Comparison of ENCODE assay signal across 33 mouse cellular contexts in the genomic region with DNA sequence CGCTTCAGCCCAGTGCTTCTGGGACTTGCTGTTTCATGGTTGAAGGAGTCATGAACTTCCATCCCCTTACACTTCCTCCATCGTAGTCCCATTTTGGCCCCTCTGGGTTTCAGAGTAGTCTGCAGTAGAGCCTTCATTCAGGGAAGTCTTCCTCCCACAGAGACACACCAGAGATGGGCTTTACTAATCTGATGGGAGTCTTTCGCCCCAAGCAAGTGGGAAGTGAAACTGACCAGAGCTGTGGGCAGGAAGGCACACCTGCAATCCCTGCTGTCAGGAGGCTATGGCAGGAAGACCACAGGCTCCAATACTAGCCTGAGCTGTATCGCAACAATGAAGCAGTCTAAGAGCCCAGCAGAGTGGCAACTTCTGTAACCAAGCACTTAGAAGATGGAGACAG. TPM values are rescaled to one million over a fixed set of nuclear protein-coding genes. Genes with fewer than 3 reads are reported as not detected.
DNase-seq lines count a peak whose midpoint lies in the region; ATAC-seq and TF ChIP-seq lines count a peak whose summit lies in the region.
"Had no signal": no experiment of that assay in that cellular context is flagged by ENCODE, and none has a peak within 500 bp of the region (broad histone marks: within the 10 kb centered on the region; RNA-seq: fewer than 3 reads in every experiment).

No protein-coding gene starts in this region.

- no peaks in the 10 kb centered on the region for H3K9me3 ChIP-seq in lung, postnatal 0 days (ENCODE audit: low read length)
- H3K9me3 ChIP-seq: embryonic facial prominence, embryonic 12.5 days; heart, embryonic 13.5 days; hindbrain, embryonic 10.5 days; kidney, embryonic 15.5 days; liver, embryonic 15.5 days; neural tube, embryonic 15.5 days had no signal

- no peak overlapping the region for H3K9ac ChIP-seq in lung, postnatal 0 days (replicated peaks; ENCODE audit: low read depth)
- H3K9ac ChIP-seq: embryonic facial prominence, embryonic 12.5 days; heart, embryonic 13.5 days; kidney, embryonic 15.5 days; liver, embryonic 15.5 days; neural tube, embryonic 15.5 days had no signal

- H3K4me1 ChIP-seq in lung, postnatal 0 days (ENCODE audit: insufficient read depth, low read depth, low read length) = no peaks in the 10 kb centered on the region
- H3K4me1 ChIP-seq: embryonic facial prominence, embryonic 12.5 days; heart, embryonic 13.5 days; hindbrain, embryonic 10.5 days; kidney, embryonic 15.5 days; liver, embryonic 15.5 days; neural tube, embryonic 15.5 days had no signal

- H3K4me2 ChIP-seq in lung, postnatal 0 days (replicated peaks; ENCODE audit: low read depth, low read length) = no peak overlapping the region
- H3K4me2 ChIP-seq: embryonic facial prominence, embryonic 12.5 days; heart, embryonic 13.5 days; kidney, embryonic 15.5 days; liver, embryonic 15.5 days; neural tube, embryonic 15.5 days had no signal

- DNase-seq in lung, postnatal 25 days (ENCODE audit: low spot score) = peak; percentile 21
- no peak for DNase-seq in lung, postnatal 0 days (ENCODE audit: low spot score)
- DNase-seq in A20 (ENCODE audit: low read depth, low spot score) = peak; percentile 94
- DNase-seq in B cell, adult 2 months = peak; percentile 34 to 44
- no peak for DNase-seq in right cerebral cortex, postnatal 25 days
- DNase-seq in layer of hippocampus, adult 8-10 months (ENCODE audit: low spot score in 2 of 2) = no peak
- no peak for DNase-seq in frontal cortex, adult 2 months (ENCODE audit: extremely low spot score in 1 of 2, low spot score in 1 of 2)
- DNase-seq: adrenal gland, postnatal 14 days; cerebellum, adult 11 months; cerebellum, adult 9-10 months; cerebellum, postnatal 36 days; embryo, embryonic 11 days; gastrocnemius, adult 2 months; gastrocnemius, postnatal 36 days; heart, postnatal 10 days; kidney, adult 18-20 months; kidney, postnatal 25 days; liver; midbrain, embryonic 14.5 days; right cerebral cortex, adult 18-20 months; right cerebral cortex, postnatal 4 days; thymus, postnatal 14 days had no signal

- TF ChIP-seq EP300 in lung, postnatal 0 days (IDR thresholded peaks at IDR 0.05) = no peak

- H3K27me3 ChIP-seq in lung, postnatal 0 days (replicated peaks; ENCODE audit: insufficient read depth, low read length) = no peaks in the 10 kb centered on the region
- H3K27me3 ChIP-seq: embryonic facial prominence, embryonic 12.5 days; kidney, embryonic 15.5 days; liver, embryonic 15.5 days; neural tube, embryonic 15.5 days had no signal

- no peaks in the 10 kb centered on the region for H3K36me3 ChIP-seq in lung, postnatal 0 days (ENCODE audit: insufficient read depth, low read length)
- H3K36me3 ChIP-seq: embryonic facial prominence, embryonic 12.5 days; heart, embryonic 13.5 days; hindbrain, embryonic 10.5 days; kidney, embryonic 15.5 days; liver, embryonic 15.5 days; neural tube, embryonic 15.5 days had no signal

- ATAC-seq in lung, postnatal 0 days = no peak
- ATAC-seq in megakaryocyte, adult 5-6 weeks (ENCODE audit: poor library complexity, severe bottlenecking) = peak; percentile 67
- ATAC-seq: forebrain, embryonic 14.5 days; hindbrain, embryonic 16.5 days; Patski had no signal

- no peak overlapping the region for H3K27ac ChIP-seq in lung, postnatal 0 days (ENCODE audit: low read length)
- H3K27ac ChIP-seq: embryonic facial prominence, embryonic 12.5 days; gastrocnemius, adult 2 months; heart, embryonic 13.5 days; hindbrain, embryonic 10.5 days; kidney, embryonic 15.5 days; layer of hippocampus, adult 2 months; liver, embryonic 15.5 days; neural tube, embryonic 15.5 days had no signal

- WGBS in lung, postnatal 0 days = 61% methylated on average over 4 of the region's 4 CpGs

- no peak overlapping the region for H3K4me3 ChIP-seq in lung, postnatal 0 days (ENCODE audit: low read depth, low read length)
- H3K4me3 ChIP-seq: embryonic facial prominence, embryonic 12.5 days; gastrocnemius, adult 2 months; heart, embryonic 13.5 days; hindbrain, embryonic 10.5 days; kidney, embryonic 15.5 days; layer of hippocampus, adult 2 months; liver, embryonic 15.5 days; neural tube, embryonic 15.5 days had no signal

- TF ChIP-seq CTCF in lung, postnatal 0 days (IDR thresholded peaks at IDR 0.05) = no peak

RNA-seq across cellular contexts. Expression of gene Mtmr14, which starts 11.8 kb away (rescaled TPM):
- 27.4 and 33.6 TPM in 2 replicates for polyA plus RNA-seq in lung, postnatal 0 days (2015; fragmentation: Nextera tagmentation; extraction: Ambion mirVana)
- total RNA-seq in megakaryocyte, adult 5-6 weeks (2015) = 30.6 and 34.0 TPM in 2 replicates
- total RNA-seq in megakaryocyte, adult 5-6 weeks (2017) = 56.5 and 60.9 TPM in 2 replicates
- total RNA-seq in layer of hippocampus, adult 8-10 months (2022) = 10 to 100 TPM; 15.5 to 19.9 (median 17.7) TPM
- polyA plus RNA-seq in frontal cortex, adult 2 months (2012; rRNA removed) = 21.7 and 23.9 TPM in 2 replicates

RNA-seq across cellular contexts. Expression of gene Lhfpl4, which starts 30.6 kb away (rescaled TPM):
- polyA plus RNA-seq in lung, postnatal 0 days (2015; fragmentation: Nextera tagmentation; extraction: Ambion mirVana) = 0.25 and 0.39 TPM in 2 replicates
- total RNA-seq in megakaryocyte, adult 5-6 weeks (2015) = 0.18 TPM in 1 of 2 replicates, not detected in the other
- not detected in 2 replicates for total RNA-seq in megakaryocyte, adult 5-6 weeks (2017)
- total RNA-seq in layer of hippocampus, adult 8-10 months (2022) = 10 to 100 TPM; 71.7 to 80.9 (median 76.9) TPM
- 67.0 and 68.5 TPM in 2 replicates for polyA plus RNA-seq in frontal cortex, adult 2 months (2012; rRNA removed)

RNA-seq across cellular contexts. Expression of gene Cpne9, which starts 56.3 kb away (rescaled TPM):
- not detected in 2 replicates for polyA plus RNA-seq in lung, postnatal 0 days (2015; fragmentation: Nextera tagmentation; extraction: Ambion mirVana)
- 0.20 and 0.30 TPM in 2 replicates for total RNA-seq in megakaryocyte, adult 5-6 weeks (2015)
- 0.15 and 0.45 TPM in 2 replicates for total RNA-seq in megakaryocyte, adult 5-6 weeks (2017)
- 10 to 100 TPM; 19.5 to 24.2 (median 19.9) TPM for total RNA-seq in layer of hippocampus, adult 8-10 months (2022)
- polyA plus RNA-seq in frontal cortex, adult 2 months (2012; rRNA removed) = 70.1 and 97.8 TPM in 2 replicates
- total RNA-seq: gastrocnemius, adult 2 months; gastrocnemius, postnatal 36 days; heart, postnatal 10 days had no signal
- polyA plus RNA-seq: heart, embryonic 13.5 days; liver, embryonic 15.5 days had no signal

Comparison
In these comparisons a context has a peak if more than half of its experiments do, and no peak if none do; other contexts are left out.
1. DNase-seq: peak in lung, postnatal 25 days (single experiment), A20 (single experiment) and B cell, adult 2 months (2 of 2); none in lung, postnatal 0 days (single experiment), right cerebral cortex, postnatal 25 days (single experiment), layer of hippocampus, adult 8-10 months (0 of 2) and frontal cortex, adult 2 months (0 of 2).
2. RNA of gene Lhfpl4, which starts 30.6 kb away (total RNA-seq): 71.7 to 80.9 TPM in layer of hippocampus, adult 8-10 months; 0.18 TPM in megakaryocyte, adult 5-6 weeks; every median in the first group is over 10 times any median in the second.
3. RNA of gene Cpne9, which starts 56.3 kb away (total RNA-seq): 19.5 to 24.2 TPM in layer of hippocampus, adult 8-10 months; 0.15 to 0.45 TPM in megakaryocyte, adult 5-6 weeks; every median in the first group is over 10 times any median in the second.